Mouse (Mus musculus): ENCODE results near the gene C1qtnf3.
A peak's percentile ranks its signal among the peaks of the same experiment; 100 is the strongest.

The C1qtnf3 gene

GRCm38 (mm10) chr15:10951951-10952759 lies at the start of gene C1qtnf3:
Gene C1qtnf3, plus strand, starts transcription at chr15:10952332.
- DNase-seq (ENCODE audit: low read depth, low spot score): peak; percentile 70

GRCm38 (mm10) chr15:10902360-10902759 lies 49.8 kb upstream of the C1qtnf3 start:
- DNase-seq (ENCODE audit: low read depth, low spot score): no peak

- no peak for DNase-seq (ENCODE audit: low read depth, low spot score)
Measured at GRCm38 (mm10) chr15:10916611-10917311, 35.4 kb upstream of the C1qtnf3 start.

- no peak for DNase-seq (ENCODE audit: low read depth, low spot score)
Measured at GRCm38 (mm10) chr15:10917312-10917660, 34.8 kb upstream of the C1qtnf3 start.

GRCm38 (mm10) chr15:10920212-10920611 lies 31.9 kb upstream of the C1qtnf3 start:
- no peak for DNase-seq (ENCODE audit: low read depth, low spot score)

GRCm38 (mm10) chr15:10921064-10921463 lies 31.1 kb upstream of the C1qtnf3 start:
- peak; percentile 71 for DNase-seq (ENCODE audit: low read depth, low spot score)

GRCm38 (mm10) chr15:10922061-10922460 lies 30.1 kb upstream of the C1qtnf3 start:
- DNase-seq (ENCODE audit: low read depth, low spot score): no peak

- DNase-seq (ENCODE audit: low read depth, low spot score): no peak
Measured at GRCm38 (mm10) chr15:10922570-10922969, 29.6 kb upstream of the C1qtnf3 start.

GRCm38 (mm10) chr15:10923076-10923995 lies 28.8 kb upstream of the C1qtnf3 start:
- DNase-seq (ENCODE audit: low read depth, low spot score): no peak

GRCm38 (mm10) chr15:10927325-10927724 lies 24.8 kb upstream of the C1qtnf3 start:
- no peak for DNase-seq (ENCODE audit: low read depth, low spot score)

- no peak for DNase-seq (ENCODE audit: low read depth, low spot score)
Measured at GRCm38 (mm10) chr15:10928633-10929270, 23.4 kb upstream of the C1qtnf3 start.

GRCm38 (mm10) chr15:10933930-10934329 lies 18.2 kb upstream of the C1qtnf3 start:
- no peak for DNase-seq (ENCODE audit: low read depth, low spot score)

GRCm38 (mm10) chr15:10940148-10941108 lies 11.7 kb upstream of the C1qtnf3 start:
- DNase-seq (ENCODE audit: low read depth, low spot score): no peak

GRCm38 (mm10) chr15:10941901-10942300 lies 10.2 kb upstream of the C1qtnf3 start:
- no peak for DNase-seq (ENCODE audit: low read depth, low spot score)

- DNase-seq (ENCODE audit: low read depth, low spot score): no peak
Measured at GRCm38 (mm10) chr15:10947852-10948251, 4.3 kb upstream of the C1qtnf3 start.

- peak; percentile 30 for DNase-seq (ENCODE audit: low read depth, low spot score)
Measured at GRCm38 (mm10) chr15:10952760-10953305, 701 bp downstream of the C1qtnf3 start.

GRCm38 (mm10) chr15:10953465-10953864 lies 1.3 kb downstream of the C1qtnf3 start:
- no peak for DNase-seq (ENCODE audit: low read depth, low spot score)

GRCm38 (mm10) chr15:10954381-10955016 lies 2.4 kb downstream of the C1qtnf3 start:
- DNase-seq (ENCODE audit: low read depth, low spot score): no peak

- no peak for DNase-seq (ENCODE audit: low read depth, low spot score)
Measured at GRCm38 (mm10) chr15:10955156-10955555, 3.0 kb downstream of the C1qtnf3 start.
